Mouse (Mus musculus): ENCODE measurements around the gene Gm28539.

Gm28539 gene

GRCm38 (mm10) chr16:18836468-18837208, at the start of gene Gm28539, which contains the start of gene 2510002D24Rik:
Gm28539 (plus strand) TSS chr16:18836584.
2510002D24Rik (plus strand) TSS chr16:18836578.
- DNase-seq (ENCODE audit: low read depth, low spot score), result peak; percentile 79

GRCm38 (mm10) chr16:18786652-18787051, 49.7 kb upstream of the Gm28539 start:
- DNase-seq (ENCODE audit: low read depth, low spot score), result no peak

DNA sequence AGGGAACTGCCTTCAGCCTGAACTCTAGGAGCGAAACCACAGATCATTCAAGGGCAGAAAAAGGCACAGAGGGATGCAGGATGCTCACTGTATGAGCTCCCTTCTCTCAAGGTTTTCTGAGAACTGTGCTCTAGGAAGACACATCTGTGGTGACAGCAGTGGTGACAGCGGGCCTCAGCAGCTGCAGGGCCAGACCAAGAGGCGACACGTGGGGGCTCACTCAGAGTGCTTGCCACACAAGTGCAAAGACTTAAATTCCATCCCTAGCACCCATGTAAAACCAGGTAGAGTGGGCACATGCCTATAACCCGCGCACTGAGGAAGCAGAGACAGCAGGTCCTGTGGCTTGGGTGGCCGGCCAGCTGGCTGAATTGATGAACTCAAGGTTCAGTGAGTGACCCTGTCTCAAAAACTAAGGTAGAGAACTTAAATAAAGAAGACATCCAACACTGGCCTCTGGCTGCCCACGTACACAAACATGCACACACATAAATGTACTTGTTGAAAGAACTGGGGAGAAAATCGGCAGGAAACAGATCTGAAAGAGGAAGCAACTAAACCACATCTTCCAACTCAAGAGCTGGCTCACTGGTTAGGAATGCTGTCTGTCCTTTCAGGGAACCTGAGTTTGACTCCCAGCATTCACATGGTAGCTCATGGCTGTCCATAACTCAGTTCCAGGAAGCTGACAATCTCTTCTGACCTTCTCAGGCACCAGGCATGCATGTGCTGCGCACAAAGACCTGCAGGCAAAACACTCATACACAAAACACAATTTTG, 47.6 kb upstream of the Gm28539 start:
- DNase-seq (ENCODE audit: low read depth, low spot score), result no peak

GRCm38 (mm10) chr16:18795223-18795899, 41.0 kb upstream of the Gm28539 start:
- no peak for DNase-seq (ENCODE audit: low read depth, low spot score)

- DNase-seq (ENCODE audit: low read depth, low spot score), result no peak
Observed at GRCm38 (mm10) chr16:18796645-18797044, 39.7 kb upstream of the Gm28539 start.

DNA sequence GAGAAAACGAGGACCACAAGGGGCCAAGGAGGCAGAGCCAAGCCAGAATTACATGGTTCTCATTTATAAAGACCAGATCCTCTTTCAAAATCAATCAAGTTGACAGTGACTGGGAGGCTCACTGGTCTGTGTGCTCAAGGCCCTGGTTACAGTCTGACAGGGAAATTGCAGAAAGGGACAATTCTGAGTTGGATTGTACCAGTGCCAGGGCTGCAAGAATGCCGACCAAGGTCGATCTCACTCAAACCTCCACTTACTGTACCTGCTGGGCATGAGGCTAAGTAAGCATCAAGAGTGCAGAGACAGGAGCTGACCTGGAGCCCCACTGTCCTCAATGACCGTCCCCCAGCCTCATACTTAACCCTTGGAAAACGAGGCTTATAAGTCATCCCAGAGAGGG, 38.2 kb upstream of the Gm28539 start:
- no peak for DNase-seq (ENCODE audit: low read depth, low spot score)

DNA sequence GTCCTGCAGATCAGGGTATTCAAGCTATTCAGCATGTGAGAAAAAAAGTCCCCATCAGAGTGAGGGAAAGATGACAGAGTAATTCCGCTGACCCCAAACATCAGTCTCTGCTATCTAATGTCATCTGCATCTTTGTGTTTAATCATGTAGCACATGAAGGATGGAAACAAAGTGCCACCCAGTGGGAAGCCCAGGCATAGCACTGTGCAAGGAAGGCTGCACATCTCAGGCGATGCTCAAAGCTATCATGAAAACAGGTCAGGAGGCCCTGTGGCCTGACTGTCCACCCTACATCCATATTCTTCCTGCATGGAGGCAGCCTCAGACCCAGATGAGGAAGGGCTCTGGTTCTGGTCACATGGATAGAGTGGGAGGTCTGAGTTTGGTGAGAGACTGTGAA, 37.5 kb upstream of the Gm28539 start:
- no peak for DNase-seq (ENCODE audit: low read depth, low spot score)

DNA sequence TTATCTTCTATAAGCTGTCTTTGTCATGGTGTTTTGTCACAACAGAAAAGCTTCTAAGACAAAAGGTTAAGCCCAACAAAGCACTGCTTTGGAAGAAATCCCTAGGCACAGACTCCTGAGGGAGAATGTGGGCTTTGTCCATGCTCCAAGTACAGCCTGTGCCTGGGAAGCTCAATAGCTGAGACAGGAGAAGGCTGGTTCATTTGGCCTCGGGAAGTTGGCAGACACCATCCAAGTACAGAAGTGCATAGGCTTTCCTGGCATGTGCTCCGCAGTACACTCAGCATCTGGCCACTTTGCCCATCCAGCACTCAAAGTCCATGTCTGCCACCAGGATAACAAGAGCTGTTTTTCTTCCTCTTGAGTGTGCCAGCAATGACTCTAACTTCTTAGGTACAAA, 30.6 kb upstream of the Gm28539 start:
- DNase-seq (ENCODE audit: low read depth, low spot score), result no peak

DNA sequence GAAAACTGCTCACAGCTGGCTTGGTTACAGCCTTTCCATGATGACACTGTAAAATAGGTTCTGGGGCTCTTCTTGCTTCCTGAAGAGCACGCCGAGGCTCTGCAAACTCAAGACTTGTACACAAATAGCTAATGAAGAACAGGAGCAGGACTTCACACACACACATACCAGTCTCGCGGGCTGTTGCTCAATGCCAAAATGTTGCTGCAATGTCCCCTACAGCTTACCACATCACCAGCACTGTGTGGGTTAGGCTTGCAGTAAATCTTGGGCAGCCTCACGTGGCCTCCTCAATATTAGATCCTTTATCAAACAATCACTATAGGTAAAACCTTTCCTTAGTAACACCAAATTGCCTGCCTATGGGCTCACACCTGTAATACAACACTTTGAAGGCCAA, 27.4 kb upstream of the Gm28539 start:
- no peak for DNase-seq (ENCODE audit: low read depth, low spot score)

- DNase-seq (ENCODE audit: low read depth, low spot score), result no peak
Observed at GRCm38 (mm10) chr16:18811032-18811431, 25.4 kb upstream of the Gm28539 start.

GRCm38 (mm10) chr16:18811468-18812384, 24.7 kb upstream of the Gm28539 start, which contains the start of the genes Ufd1 and Cdc45:
Ufd1 (plus strand) TSS chr16:18811779.
Cdc45 (minus strand) TSS chr16:18811987.
- peak; percentile 92 for DNase-seq (ENCODE audit: low read depth, low spot score)

- DNase-seq (ENCODE audit: low read depth, low spot score), result no peak
Observed at GRCm38 (mm10) chr16:18812385-18812910, 23.9 kb upstream of the Gm28539 start.

DNA sequence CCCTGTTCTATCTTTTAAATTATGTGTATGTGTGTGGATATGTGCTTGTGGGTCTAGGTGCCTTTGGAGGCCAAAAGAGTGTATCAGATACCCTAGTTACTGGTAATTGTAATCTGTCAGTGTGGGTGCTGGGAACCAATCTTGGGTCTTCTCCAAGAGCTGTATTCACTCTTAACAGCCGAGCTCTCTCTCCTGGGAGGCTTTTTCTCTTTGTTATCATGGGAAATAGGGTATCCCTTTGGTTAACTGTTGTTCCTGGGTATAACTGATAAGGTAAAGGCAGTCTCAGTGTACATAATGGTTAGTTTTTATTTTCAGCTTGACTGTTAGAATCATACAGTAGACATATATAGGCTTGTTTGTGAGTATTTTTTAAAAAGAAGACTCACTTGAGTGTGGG, 14.0 kb upstream of the Gm28539 start:
- DNase-seq (ENCODE audit: low read depth, low spot score), result no peak

- no peak for DNase-seq (ENCODE audit: low read depth, low spot score)
Observed at GRCm38 (mm10) chr16:18822925-18823324, 13.5 kb upstream of the Gm28539 start.

- no peak for DNase-seq (ENCODE audit: low read depth, low spot score)
Observed at GRCm38 (mm10) chr16:18828630-18829029, 7.8 kb upstream of the Gm28539 start.

DNA sequence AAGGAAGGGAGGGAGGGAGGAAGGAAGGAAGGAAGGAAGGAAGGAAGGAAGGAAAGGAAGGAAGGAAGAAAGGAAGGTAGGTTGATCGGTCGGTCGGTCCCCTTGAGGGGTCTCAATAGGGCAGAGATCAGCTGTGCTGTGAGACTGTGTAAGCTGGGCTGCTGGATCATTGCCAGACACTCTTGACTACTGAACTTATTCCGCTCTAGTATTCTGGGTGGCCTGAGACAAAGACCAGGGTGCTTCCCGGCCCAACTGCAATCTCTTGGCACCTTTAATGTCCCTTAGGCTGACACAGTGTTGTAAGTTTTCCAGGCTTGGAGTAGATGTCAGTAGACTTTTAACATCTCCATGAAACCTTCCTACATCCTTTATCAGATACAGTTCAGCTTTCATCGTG, 7.3 kb upstream of the Gm28539 start:
- no peak for DNase-seq (ENCODE audit: low read depth, low spot score)

GRCm38 (mm10) chr16:18833486-18833885, 2.9 kb upstream of the Gm28539 start:
- DNase-seq (ENCODE audit: low read depth, low spot score), result no peak

GRCm38 (mm10) chr16:18836073-18836467, 314 bp upstream of the Gm28539 start:
- DNase-seq (ENCODE audit: low read depth, low spot score), result no peak

DNA sequence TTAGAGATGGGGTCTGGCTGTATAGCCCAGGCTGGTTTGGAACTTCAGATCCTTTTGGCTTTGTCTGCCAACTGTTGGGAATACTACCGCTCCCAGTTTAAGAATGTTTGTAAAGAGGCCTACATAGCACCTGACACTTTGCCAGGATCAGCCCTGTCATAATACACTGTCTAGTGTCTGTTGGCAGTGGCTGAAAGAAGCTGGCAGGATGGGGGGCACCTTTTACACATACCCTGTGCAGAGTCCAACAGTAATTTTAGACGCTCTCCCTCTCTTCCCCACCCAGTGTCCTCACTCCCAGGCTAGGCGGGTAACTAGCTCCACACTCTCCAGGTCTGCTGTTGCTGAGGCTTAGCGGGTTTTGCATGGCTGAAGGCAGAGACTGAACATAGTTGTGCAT, 2.0 kb downstream of the Gm28539 start:
- DNase-seq (ENCODE audit: low read depth, low spot score), result no peak

DNA sequence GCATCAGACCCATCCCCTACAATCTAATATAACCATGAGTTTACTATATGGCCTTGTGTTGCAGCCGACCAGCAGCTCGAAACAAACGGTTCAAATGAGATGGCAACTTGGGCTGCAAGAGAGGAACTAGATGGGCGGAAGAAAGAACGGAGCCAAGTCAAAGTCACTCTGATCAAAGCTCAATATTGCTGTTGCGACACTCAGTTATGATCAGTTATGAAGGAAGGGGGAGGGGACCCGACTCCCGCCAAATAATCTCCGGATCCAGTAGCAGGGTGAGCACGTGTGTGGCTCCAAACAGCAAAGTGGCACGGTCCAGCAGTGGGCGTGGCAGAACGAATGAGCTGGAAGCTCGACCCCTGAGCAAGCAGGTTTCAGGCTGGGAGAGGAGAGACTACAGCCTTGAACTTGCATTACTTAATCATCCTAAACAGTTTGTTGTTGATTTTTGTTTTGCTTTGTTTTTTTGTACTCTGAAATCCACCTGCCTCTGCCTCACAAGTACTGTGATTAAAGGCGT, 10.0 kb downstream of the Gm28539 start:
- no peak for DNase-seq (ENCODE audit: low read depth, low spot score)

Measured in brain, embryonic 18.5 days (tissue).